Mouse (Mus musculus) hindbrain, postnatal 0 days (tissue): ENCODE measurements around the gene Cldn10. TPM values are rescaled to one million over a fixed set of nuclear protein-coding genes. Genes with fewer than 3 reads are reported as not detected.

Source experiments
- ATAC-seq: fragments of 200-750 bp; cut with Nextera tagmentation; 2 replicates; pipeline ENCODE4 v1.8.0; 2017; ENCODE audit warnings: mild to moderate bottlenecking, moderate TSS enrichment, moderate library complexity
- DNase-seq: peaks from one replicate; pipeline ENCODE4 v3.0.0-alpha.2; 2015; ENCODE audit warnings: low spot score
- H3K27ac ChIP-seq: fragments of 300-500 bp; sonication (generic); 2 replicates; pipeline ENCODE4 v1.5.1; 2014; ENCODE audit warnings: mild to moderate bottlenecking
- H3K27me3 ChIP-seq: fragments of 300-500 bp; sonication (generic); 2 replicates; pipeline ENCODE4 v1.6.1; 2014; ENCODE audit warnings: low read length, mixed read lengths; ENCODE audit not compliant: insufficient read depth
- H3K36me3 ChIP-seq: fragments of 300-500 bp; sonication (generic); 2 replicates; pipeline ENCODE4 v1.6.1; 2014; ENCODE audit warnings: low read length, mixed read lengths; ENCODE audit not compliant: insufficient read depth
- H3K4me1 ChIP-seq: fragments of 300-500 bp; sonication (generic); 2 replicates; pipeline ENCODE4 v1.6.1; 2014; ENCODE audit warnings: antibody characterized with exemption, low read length, mixed read lengths; ENCODE audit not compliant: insufficient read depth
- H3K4me2 ChIP-seq: fragments of 300-500 bp; sonication (generic); 2 replicates; pipeline ENCODE4 v1.6.1; 2014; ENCODE audit warnings: low read depth, mild to moderate bottlenecking, low read length, moderate library complexity, mixed read lengths
- H3K4me3 ChIP-seq: fragments of 300-500 bp; sonication (generic); 2 replicates; pipeline ENCODE4 v1.5.1; 2014; ENCODE audit warnings: low read length
- H3K9ac ChIP-seq: fragments of 300-500 bp; sonication (generic); replicated peaks from 2 replicates; pipeline ENCODE4 v1.6.1; 2014; ENCODE audit warnings: mild to moderate bottlenecking, low read length, moderate library complexity, mixed read lengths
- H3K9me3 ChIP-seq: fragments of 300-500 bp; sonication (generic); 2 replicates; pipeline ENCODE4 v1.6.1; 2016; ENCODE audit warnings: low read length, mixed read lengths
- CTCF ChIP-seq: IDR thresholded peaks from 2 replicates; pipeline ENCODE4 v1.5.1; 2016; ENCODE audit warnings: antibody characterized with exemption, control low read depth, low read depth
- whole genome bisulfite sequencing: fragments of 180-500 bp; shearing (Covaris S2); extraction: QIAGEN DNeasy Blood & Tissue Kit; methylation state at CpG from one replicate; pipeline ENCODE4 v1.1.7; 2014; 5-methylcytosine and 5-hydroxymethylcytosine counted together
- polyA plus RNA-seq: library from polyadenylated mRNA; unstranded; fragments of >200 nt; fragmentation: Nextera tagmentation; extraction: Ambion mirVana; gene quantifications from 2 replicates; pipeline ENCODE4 v1.2.1, GENCODE M21; 2015
- total RNA-seq: library from RNA; depleted of rRNA; stranded (reverse); fragments of >200 nt; gene quantifications from 2 replicates; pipeline ENCODE4 v1.2.3, GENCODE M21; 2014; rRNA removed

Gene Cldn10
- total RNA-seq (10.0 and 11.7 TPM in 2 replicates), polyA plus RNA-seq (27.4 and 31.1 TPM in 2 replicates)

DNA sequence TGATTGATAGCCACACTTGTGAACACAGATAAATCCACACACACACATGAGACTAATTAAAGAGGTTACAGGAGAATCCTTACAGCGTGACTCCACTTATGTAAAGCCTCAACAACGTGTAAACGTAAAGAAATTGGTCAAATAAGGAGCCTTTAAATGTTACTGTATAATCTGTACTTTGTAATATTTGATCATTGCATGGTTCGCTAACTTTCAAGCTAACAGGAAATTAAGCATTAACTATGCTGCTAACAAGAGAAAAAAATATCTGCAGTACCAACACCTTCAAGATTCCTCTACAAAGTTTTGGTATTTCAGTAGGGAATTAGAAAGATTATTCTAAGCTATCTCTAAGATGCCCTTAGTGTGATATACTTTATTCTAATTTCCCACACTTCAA lies at the start of gene Cldn10:
Gene Cldn10 (plus strand): TSS at position 288 of the 400 bp plus-strand sequence.
- Histone ChIP-seq H3K4me3 (no peak within 1 kb of the TSS), H3K9me3 (no peaks in the 10 kb centered on the region), H3K9ac (no peak within 1 kb of the TSS), H3K4me2 (no peak within 1 kb of the TSS), H3K36me3 (no peaks in the 10 kb centered on the region), H3K27ac (no peak within 1 kb of the TSS), H3K27me3 (no peaks in the 10 kb centered on the region), H3K4me1 (no peaks in the 10 kb centered on the region)
- no peak for DNase-seq
- WGBS, result 79% methylated on average over 4 of the region's 4 CpGs
- ATAC-seq, result no peak
- no peak for TF ChIP-seq CTCF

- H3K27me3 ChIP-seq, result no peaks in the 10 kb centered on the region
- no peak for DNase-seq
- no peak overlapping the region for H3K27ac ChIP-seq
- H3K36me3 ChIP-seq, result no peaks in the 10 kb centered on the region
- no peak overlapping the region for H3K4me2 ChIP-seq
- no peak for TF ChIP-seq CTCF
- ATAC-seq, result no peak
- no peak overlapping the region for H3K9ac ChIP-seq
- peaks cover 6% of the 10 kb centered on the region; the same call in 1 of the 2 replicates for H3K9me3 ChIP-seq
- no peaks in the 10 kb centered on the region for H3K4me1 ChIP-seq
- no peak overlapping the region for H3K4me3 ChIP-seq
These were observed 45.9 kb upstream of the Cldn10 start for GRCm38 (mm10) chr14:118741780-118742179.

- no peak for ATAC-seq
- Histone ChIP-seq H3K9me3 (peaks cover 6% of the 10 kb centered on the region; the same call in 1 of the 2 replicates), H3K27me3 (no peaks in the 10 kb centered on the region), H3K4me2 (no peak overlapping the region), H3K36me3 (no peaks in the 10 kb centered on the region), H3K4me1 (no peaks in the 10 kb centered on the region), H3K4me3 (no peak overlapping the region), H3K9ac (no peak overlapping the region), H3K27ac (no peak overlapping the region)
- no peak for DNase-seq
- WGBS, result 78% methylated on average over 5 of the region's 5 CpGs
- TF ChIP-seq CTCF, result no peak
These were observed 44.8 kb upstream of the Cldn10 start for GRCm38 (mm10) chr14:118742862-118743261.

GRCm38 (mm10) chr14:118749068-118749467 lies 38.6 kb upstream of the Cldn10 start:
- ATAC-seq, result no peak
- Histone ChIP-seq H3K27me3 (no peaks in the 10 kb centered on the region), H3K4me3 (no peak overlapping the region), H3K36me3 (no peaks in the 10 kb centered on the region), H3K4me1 (no peaks in the 10 kb centered on the region), H3K27ac (no peak overlapping the region), H3K9ac (no peak overlapping the region), H3K4me2 (no peak overlapping the region), H3K9me3 (no peaks in the 10 kb centered on the region)
- no peak for TF ChIP-seq CTCF
- DNase-seq, result no peak
- WGBS, result 97% methylated on average over 2 of the region's 2 CpGs

- no peak overlapping the region for H3K4me3 ChIP-seq
- H3K27me3 ChIP-seq, result no peaks in the 10 kb centered on the region
- no peak for DNase-seq
- H3K9ac ChIP-seq, result no peak overlapping the region
- H3K4me2 ChIP-seq, result no peak overlapping the region
- no peak overlapping the region for H3K27ac ChIP-seq
- no peak for ATAC-seq
- WGBS, result 44% methylated on average over 4 of the region's 4 CpGs
- no peaks in the 10 kb centered on the region for H3K9me3 ChIP-seq
- H3K36me3 ChIP-seq, result no peaks in the 10 kb centered on the region
- no peak for TF ChIP-seq CTCF
- no peaks in the 10 kb centered on the region for H3K4me1 ChIP-seq
These were observed 38.0 kb upstream of the Cldn10 start for GRCm38 (mm10) chr14:118749715-118750114.

DNA sequence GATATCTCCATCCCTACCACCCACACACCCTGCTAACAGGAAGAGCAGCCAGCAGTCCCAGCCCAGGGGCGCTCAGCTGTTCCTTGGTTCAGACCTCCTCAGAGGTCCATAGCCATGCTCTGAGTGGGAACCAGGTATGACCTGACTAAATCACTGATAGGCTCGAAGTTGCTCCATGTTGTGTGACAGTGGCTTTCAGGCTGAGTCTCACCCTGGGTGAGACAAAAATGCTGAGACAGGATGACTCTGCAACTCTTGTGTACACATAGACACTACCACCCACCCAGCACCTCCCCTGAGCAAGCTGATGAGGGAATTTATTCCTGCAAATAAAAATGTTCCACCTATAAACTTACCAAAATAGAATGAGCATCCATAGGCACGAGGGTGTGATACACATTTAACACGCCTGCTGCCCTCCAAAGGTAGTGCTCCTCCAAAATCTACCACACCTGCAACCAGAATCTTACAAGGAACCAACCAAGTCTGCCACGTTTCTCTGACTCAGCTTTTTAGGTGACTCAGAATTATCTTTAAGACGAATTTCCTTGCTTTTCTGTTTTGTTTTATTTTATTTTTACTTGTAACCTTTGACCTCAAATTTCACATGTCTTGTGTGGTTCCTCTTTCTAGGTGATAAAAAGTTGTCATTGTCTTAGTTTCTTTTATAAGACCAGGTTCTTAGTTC lies 37.1 kb upstream of the Cldn10 start:
- no peak for TF ChIP-seq CTCF
- DNase-seq (no peak), ATAC-seq (no peak)
- Histone ChIP-seq H3K27ac (no peak overlapping the region), H3K27me3 (no peaks in the 10 kb centered on the region), H3K4me3 (no peak overlapping the region), H3K9me3 (no peaks in the 10 kb centered on the region), H3K4me1 (no peaks in the 10 kb centered on the region), H3K4me2 (no peak overlapping the region), H3K36me3 (no peaks in the 10 kb centered on the region), H3K9ac (no peak overlapping the region)
- WGBS, result 87% methylated on average over 6 of the region's 6 CpGs

DNA sequence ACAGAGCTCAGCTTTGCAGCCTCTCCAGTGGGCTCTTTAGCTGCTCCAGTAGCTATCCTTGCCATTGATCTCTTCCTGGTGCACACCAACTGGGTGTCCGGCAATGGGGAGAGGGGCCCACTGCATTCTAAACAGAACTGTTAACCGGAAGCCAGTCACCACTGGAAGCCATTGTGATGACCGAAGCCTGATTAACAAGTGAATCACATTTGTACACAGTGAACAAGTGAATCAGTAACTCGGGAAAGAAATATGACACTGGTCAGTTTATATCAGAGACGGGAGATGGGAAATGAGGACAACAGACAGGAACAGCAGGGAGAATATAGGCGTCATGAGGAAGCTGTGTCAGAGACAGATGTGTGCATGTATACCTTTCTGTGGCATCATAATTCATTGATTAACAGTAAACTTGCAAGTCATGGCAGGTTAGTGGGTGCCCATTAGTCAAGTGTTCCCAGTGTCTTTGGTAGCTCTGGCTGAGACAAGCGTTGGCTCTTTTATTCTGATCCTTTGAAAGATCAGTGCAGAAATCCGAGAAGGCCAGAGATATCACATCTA lies 36.4 kb upstream of the Cldn10 start:
- ATAC-seq, result no peak
- no peaks in the 10 kb centered on the region for H3K4me1 ChIP-seq
- 54% methylated on average over 8 of the region's 8 CpGs for WGBS
- no peak overlapping the region for H3K27ac ChIP-seq
- no peaks in the 10 kb centered on the region for H3K9me3 ChIP-seq
- DNase-seq, result no peak
- no peak overlapping the region for H3K9ac ChIP-seq
- H3K36me3 ChIP-seq, result no peaks in the 10 kb centered on the region
- no peak for TF ChIP-seq CTCF
- H3K27me3 ChIP-seq, result no peaks in the 10 kb centered on the region
- no peak overlapping the region for H3K4me3 ChIP-seq
- no peak overlapping the region for H3K4me2 ChIP-seq
